Mouse (Mus musculus): ENCODE measurements at regions not wholly inside any gene's neighbourhood (a gene's known extent, or its start where the extent isn't known, plus 50 kb on each side); places are given as distances from the start of the nearest gene placed in this dataset.

DNA sequence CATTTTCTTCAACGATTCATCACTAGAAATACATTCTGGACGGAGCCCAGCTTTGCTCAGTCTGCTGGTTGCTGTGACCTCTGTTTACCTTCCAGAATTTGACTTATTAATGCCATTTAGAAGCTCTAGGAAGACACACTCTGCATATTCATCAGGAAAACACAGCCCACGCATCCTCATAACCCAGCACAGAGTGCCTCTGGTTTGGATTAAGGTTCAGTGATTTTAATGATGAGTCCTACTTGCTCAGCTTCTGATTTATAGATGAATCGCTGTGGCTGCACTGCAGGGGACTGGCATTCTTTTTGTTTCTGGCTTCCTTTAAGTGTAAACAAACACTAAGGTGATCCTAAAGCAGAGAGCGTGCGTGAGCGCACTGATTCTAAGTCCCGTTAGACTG lies 118.8 kb downstream of the Bach1 start:
- H3K27ac ChIP-seq (ENCODE audit: insufficient read depth, low read length) = no peak overlapping the region
- no peaks in the 10 kb centered on the region for H3K36me3 ChIP-seq (ENCODE audit: control insufficient read depth, insufficient read depth, low read length, poor library complexity, severe bottlenecking)
- H3K9me3 ChIP-seq (replicated peaks; ENCODE audit: control insufficient read depth, insufficient read depth, low read length, poor library complexity, severe bottlenecking) = no peaks in the 10 kb centered on the region
- no peak for TF ChIP-seq POLR2A (IDR thresholded peaks at IDR 0.05; ENCODE audit: insufficient read depth, low read length)
- no peak for TF ChIP-seq EP300 (IDR thresholded peaks at IDR 0.05; ENCODE audit: insufficient read depth, low read depth, low read length)
- TF ChIP-seq CTCF (IDR thresholded peaks at IDR 0.05; ENCODE audit: low read depth, low read length) = no peak
- no peak overlapping the region for H3K9ac ChIP-seq (ENCODE audit: low read depth, poor library complexity, severe bottlenecking)
- no peak overlapping the region for H3K4me3 ChIP-seq (ENCODE audit: low read depth, low read length)
- H3K27me3 ChIP-seq (ENCODE audit: control insufficient read depth, insufficient read depth, low read length, poor library complexity, severe bottlenecking) = no peaks in the 10 kb centered on the region
- H3K4me1 ChIP-seq (ENCODE audit: control insufficient read depth, insufficient read depth, low read length) = no peaks in the 10 kb centered on the region

DNA sequence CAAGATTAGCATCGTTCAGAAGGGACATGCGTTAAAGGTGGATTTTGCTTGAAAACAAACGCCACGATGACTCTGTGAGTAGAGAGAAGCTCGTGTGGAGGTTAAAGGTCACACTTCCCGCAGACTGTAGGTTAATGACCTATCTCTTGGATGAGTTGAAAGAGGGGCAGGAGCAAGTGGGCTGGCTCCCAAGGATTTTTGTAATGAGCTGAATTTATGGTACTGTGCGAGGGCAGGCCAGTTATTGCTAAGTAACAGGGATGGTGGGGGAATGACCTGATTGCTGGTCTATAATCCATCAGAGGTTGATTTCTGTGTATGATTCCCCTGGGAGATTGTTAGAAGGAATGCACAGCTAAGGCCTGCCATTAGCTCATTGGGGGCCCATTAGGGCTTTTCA lies 135.6 kb downstream of the Bach1 start:
- H3K27ac ChIP-seq (ENCODE audit: insufficient read depth, low read length) = no peak overlapping the region
- no peaks in the 10 kb centered on the region for H3K36me3 ChIP-seq (ENCODE audit: control insufficient read depth, insufficient read depth, low read length, poor library complexity, severe bottlenecking)

DNA sequence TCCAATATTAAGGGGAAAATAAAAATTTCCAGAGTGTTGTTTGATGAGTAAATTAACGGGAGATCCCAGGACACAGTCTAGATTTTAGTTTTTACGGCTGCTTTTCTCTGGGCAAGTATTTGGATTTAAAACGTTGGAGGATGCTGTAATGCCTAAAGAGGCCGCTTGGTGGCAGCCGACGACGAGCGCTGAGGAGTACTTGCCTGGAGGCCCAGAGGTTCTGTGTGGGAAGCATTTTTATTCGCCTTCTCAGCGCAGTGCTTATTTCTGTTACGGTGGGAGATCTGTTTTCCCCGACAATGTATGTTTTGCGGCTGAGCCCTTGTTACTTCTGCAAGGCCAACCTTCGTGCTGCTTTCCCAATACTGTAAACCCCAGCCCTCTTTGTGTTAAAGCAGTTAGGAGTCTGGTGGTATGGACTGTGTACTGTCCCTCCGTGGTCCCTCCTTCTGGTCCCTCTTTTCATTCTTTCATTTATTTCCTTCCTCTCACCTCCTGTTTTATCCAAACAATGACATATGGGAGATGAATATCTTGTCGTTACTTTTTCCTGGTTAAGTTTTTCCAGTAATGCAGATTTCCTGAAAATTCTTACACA lies 142.3 kb downstream of the Bach1 start:
- H3K36me3 ChIP-seq (ENCODE audit: control insufficient read depth, insufficient read depth, low read length, poor library complexity, severe bottlenecking) = no peaks in the 10 kb centered on the region
- no peaks in the 10 kb centered on the region for H3K9me3 ChIP-seq (replicated peaks; ENCODE audit: control insufficient read depth, insufficient read depth, low read length, poor library complexity, severe bottlenecking)
- H3K4me1 ChIP-seq (ENCODE audit: control insufficient read depth, insufficient read depth, low read length) = no peaks in the 10 kb centered on the region
- no peak overlapping the region for H3K4me3 ChIP-seq (ENCODE audit: low read depth, low read length)
- no peak overlapping the region for H3K27ac ChIP-seq (ENCODE audit: insufficient read depth, low read length)
- no peak for TF ChIP-seq POLR2A (IDR thresholded peaks at IDR 0.05; ENCODE audit: insufficient read depth, low read length)
- TF ChIP-seq EP300 (IDR thresholded peaks at IDR 0.05; ENCODE audit: insufficient read depth, low read depth, low read length) = no peak
- peak; percentile 73 for TF ChIP-seq CTCF (IDR thresholded peaks at IDR 0.05; ENCODE audit: low read depth, low read length)
- H3K27me3 ChIP-seq (ENCODE audit: control insufficient read depth, insufficient read depth, low read length, poor library complexity, severe bottlenecking) = no peaks in the 10 kb centered on the region
- H3K9ac ChIP-seq (ENCODE audit: low read depth, poor library complexity, severe bottlenecking) = no peak overlapping the region

More for the DNA sequence above, 135.6 kb downstream of the Bach1 start:
- H3K9ac ChIP-seq (ENCODE audit: low read depth, poor library complexity, severe bottlenecking) = no peak overlapping the region
- no peaks in the 10 kb centered on the region for H3K9me3 ChIP-seq (replicated peaks; ENCODE audit: control insufficient read depth, insufficient read depth, low read length, poor library complexity, severe bottlenecking)
- H3K4me1 ChIP-seq (ENCODE audit: control insufficient read depth, insufficient read depth, low read length) = no peaks in the 10 kb centered on the region
- no peaks in the 10 kb centered on the region for H3K27me3 ChIP-seq (ENCODE audit: control insufficient read depth, insufficient read depth, low read length, poor library complexity, severe bottlenecking)
- no peak for TF ChIP-seq EP300 (IDR thresholded peaks at IDR 0.05; ENCODE audit: insufficient read depth, low read depth, low read length)
- no peak for TF ChIP-seq CTCF (IDR thresholded peaks at IDR 0.05; ENCODE audit: low read depth, low read length)
- TF ChIP-seq POLR2A (IDR thresholded peaks at IDR 0.05; ENCODE audit: insufficient read depth, low read length) = no peak
- H3K4me3 ChIP-seq (ENCODE audit: low read depth, low read length) = no peak overlapping the region
